Mouse (Mus musculus) sigmoid colon, adult 10 weeks (tissue): ENCODE measurements around the gene Olfr348. TPM values are rescaled to one million over a fixed set of nuclear protein-coding genes. Genes with fewer than 3 reads are reported as not detected.

Source experiments
- polyA plus RNA-seq: library from polyadenylated mRNA; stranded (reverse); fragments of 350-450 nt; fragmentation: Illumina TruSeq; extraction: RNeasy Lipid Tissue Mini Kit (QIAGEN cat#74804); gene quantifications from one replicate; pipeline ENCODE4 v1.2.3, GENCODE M21; 2014; ENCODE audit warnings: low read depth, low replicate concordance

Gene Olfr348
- not detected for polyA plus RNA-seq

GRCm38 (mm10) chr2:36783976-36784375 lies at the start of gene Olfr348:
TSS of gene Olfr348 (plus strand) at chr2:36784276.

GRCm38 (mm10) chr2:36790238-36790637 lies 6.2 kb downstream of the Olfr348 start, which contains the start of gene Olfr50:
TSS of gene Olfr50 (plus strand) at chr2:36790538.

DNA sequence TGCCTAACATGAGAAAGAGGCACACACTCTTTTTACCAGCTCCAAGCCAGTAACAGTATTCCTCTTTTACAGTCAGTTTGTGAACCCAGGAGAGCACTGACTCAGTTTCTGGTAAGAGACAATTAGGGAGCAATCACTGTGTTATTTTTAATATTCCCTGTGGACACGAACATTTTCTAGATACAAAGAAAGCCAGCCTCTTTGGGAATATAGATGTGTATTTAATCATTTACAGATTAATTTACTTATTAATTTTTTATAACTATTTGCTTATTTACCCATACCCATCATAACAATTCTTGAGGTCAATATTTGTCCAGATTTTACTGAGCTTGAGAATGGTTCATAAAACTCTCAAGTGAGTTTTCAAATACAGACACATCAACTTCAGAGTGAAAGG lies 32.9 kb downstream of the Olfr348 start, which contains the start of gene Olfr3:
Olfr3 (minus strand) TSS at position 101 of the 400 bp plus-strand sequence.

Other genes starting within 250 kb of the Olfr348 start
- not detected for gene Olfr344, start 217.6 kb upstream of the Olfr348 start, polyA plus RNA-seq
- not detected for gene Olfr345, start 144.2 kb upstream of the Olfr348 start, polyA plus RNA-seq
- not detected for gene Olfr346, start 98.5 kb upstream of the Olfr348 start, polyA plus RNA-seq
- gene Olfr347, start 52.4 kb upstream of the Olfr348 start, polyA plus RNA-seq = not detected
- gene Olfr50, start 6.3 kb downstream of the Olfr348 start, polyA plus RNA-seq = not detected
- not detected for gene Olfr3, start 32.8 kb downstream of the Olfr348 start, polyA plus RNA-seq
- not detected for gene Olfr350, start 62.0 kb downstream of the Olfr348 start, polyA plus RNA-seq
- gene Olfr351, start 78.4 kb downstream of the Olfr348 start, polyA plus RNA-seq = not detected
- not detected for gene Olfr352, start 84.2 kb downstream of the Olfr348 start, polyA plus RNA-seq
- not detected for gene Olfr353, start 108.7 kb downstream of the Olfr348 start, polyA plus RNA-seq
- gene Olfr354, start 121.4 kb downstream of the Olfr348 start, polyA plus RNA-seq = not detected
- not detected for gene Olfr355, start 144.6 kb downstream of the Olfr348 start, polyA plus RNA-seq
- gene Olfr356, start 152.8 kb downstream of the Olfr348 start, polyA plus RNA-seq = not detected
- gene Olfr357, start 209.6 kb downstream of the Olfr348 start, polyA plus RNA-seq = not detected
- not detected for gene Olfr358, start 225.1 kb downstream of the Olfr348 start, polyA plus RNA-seq